Mouse (Mus musculus) layer of hippocampus, adult 9-10 months (tissue): Measurements from ENCODE around the gene Omg.

Source experiments
- DNase-seq: peaks from one replicate; pipeline ENCODE4 v3.0.0; 2022; ENCODE audit warnings: low spot score

The Omg gene

GRCm38 (mm10) chr11:79515798-79516197 lies 11.9 kb upstream of the Omg start:
- no peak for DNase-seq

DNA sequence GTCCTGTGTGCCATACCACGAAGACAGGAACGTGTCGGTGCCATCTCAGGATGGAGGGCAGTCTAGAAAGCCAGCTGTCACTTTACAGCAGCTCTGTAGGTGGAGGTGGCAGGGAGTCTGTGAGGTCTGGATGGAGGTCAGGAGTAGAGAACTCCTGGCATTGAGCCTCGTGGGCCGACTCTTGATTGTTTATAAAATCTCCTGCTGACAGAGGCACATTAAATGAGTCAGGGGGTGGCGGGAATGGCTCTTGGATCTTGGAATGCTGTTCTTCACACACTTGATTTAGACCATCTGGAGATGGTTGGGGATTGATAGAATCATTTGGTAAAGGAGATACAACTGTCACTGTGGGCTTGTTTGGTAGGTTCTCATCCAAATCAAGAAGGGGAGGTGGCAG lies 11.4 kb upstream of the Omg start:
- DNase-seq: no peak

GRCm38 (mm10) chr11:79511970-79512369 lies 8.1 kb upstream of the Omg start:
- DNase-seq: no peak

GRCm38 (mm10) chr11:79504506-79504905 lies 622 bp upstream of the Omg start:
- no peak for DNase-seq

DNA sequence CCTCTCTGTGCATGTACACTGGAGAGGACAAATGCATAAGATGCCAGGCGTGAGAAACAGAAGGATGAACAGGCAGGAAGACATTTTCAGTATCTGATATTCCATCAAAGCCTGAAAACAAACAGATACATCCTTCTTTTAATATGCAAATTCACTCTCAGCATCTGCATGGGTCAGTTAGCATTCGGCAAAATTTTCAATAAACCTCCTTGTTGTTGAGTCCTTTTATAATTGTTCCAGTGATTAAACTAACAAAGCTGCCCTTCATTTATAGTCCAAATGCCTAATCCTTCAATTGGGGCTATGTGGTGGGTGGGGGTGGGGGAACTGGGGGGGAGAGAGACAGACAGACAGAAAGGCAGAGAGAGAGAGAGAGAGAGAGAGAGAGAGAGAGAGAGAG lies 967 bp downstream of the Omg start:
- no peak for DNase-seq

GRCm38 (mm10) chr11:79494976-79495800 lies 8.7 kb downstream of the Omg start:
- DNase-seq: no peak

GRCm38 (mm10) chr11:79484721-79485120 lies 19.2 kb downstream of the Omg start:
- no peak for DNase-seq

GRCm38 (mm10) chr11:79483876-79484528 lies 19.9 kb downstream of the Omg start:
- DNase-seq: no peak

DNA sequence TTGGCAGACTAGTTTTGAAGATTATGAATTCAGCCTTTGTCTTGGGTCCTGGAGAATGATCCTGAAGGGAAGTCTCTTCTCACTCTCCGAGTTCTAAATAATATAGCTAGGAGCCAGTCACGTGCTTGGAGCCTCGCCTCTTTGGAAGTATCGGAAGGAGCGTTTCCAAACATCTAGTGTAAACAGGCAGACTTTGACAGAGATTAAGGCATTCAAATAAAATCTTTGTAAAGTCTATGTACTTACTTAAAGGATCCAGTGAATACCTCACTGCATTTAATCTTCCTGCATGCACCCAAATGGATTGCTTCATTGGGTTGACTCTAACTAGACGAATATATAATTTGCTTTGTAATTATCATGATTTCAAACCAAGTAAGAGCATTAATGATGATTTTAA lies 20.5 kb downstream of the Omg start:
- DNase-seq: no peak

DNA sequence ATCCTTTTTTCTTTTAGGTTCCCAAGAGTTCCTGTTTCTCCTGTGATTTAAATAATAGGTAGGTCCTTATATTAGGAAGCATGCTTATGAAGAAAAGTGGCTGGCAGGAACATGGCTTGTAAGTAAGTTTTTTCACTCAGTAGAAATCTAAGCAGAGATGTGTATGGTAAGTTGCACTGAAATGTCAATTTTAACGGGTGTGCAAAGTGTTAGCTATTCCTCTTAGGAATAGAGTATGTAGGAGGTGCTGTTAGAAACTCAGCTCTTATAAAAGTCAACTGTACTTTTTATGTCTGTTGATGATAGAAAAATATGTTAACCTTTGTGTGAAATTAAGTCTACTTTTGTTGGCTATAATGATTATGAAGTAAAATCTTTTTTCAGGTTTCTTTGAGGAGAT lies 35.8 kb downstream of the Omg start:
- no peak for DNase-seq

DNA sequence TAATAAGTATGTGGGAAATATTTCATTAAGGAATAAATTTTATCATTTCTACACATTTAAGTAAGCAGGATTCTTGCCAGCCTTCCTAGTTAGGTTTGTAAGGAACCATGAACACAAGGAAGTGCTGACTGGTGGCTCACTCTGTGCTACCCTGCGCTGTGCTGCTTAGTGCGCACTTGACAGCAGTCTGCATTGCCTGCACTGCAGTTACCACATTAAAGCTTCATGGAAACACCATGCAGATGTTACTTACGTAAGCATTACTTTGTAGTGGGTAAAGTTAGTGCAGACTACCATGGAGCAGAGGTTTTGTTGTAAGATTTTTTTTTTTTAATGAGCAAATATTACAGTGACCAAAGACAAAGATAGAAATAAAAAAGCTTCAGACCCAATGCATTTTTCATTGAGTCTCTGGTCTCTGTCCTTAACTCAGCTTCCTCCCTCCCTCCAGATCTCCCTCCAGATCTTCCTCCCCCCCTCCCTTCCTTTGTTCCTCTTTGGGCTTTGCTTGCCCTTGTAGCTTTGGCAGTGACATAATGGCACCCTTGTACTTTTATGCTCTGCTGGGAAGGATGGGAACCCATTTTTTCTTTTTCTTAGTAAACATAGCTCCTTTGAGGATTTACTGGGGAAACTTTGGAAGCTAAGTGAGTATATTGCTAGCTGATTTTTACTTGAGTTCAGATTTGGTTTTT lies 43.0 kb downstream of the Omg start:
- DNase-seq: no peak

- no peak for DNase-seq
Observed at GRCm38 (mm10) chr11:79459846-79460245, 44.0 kb downstream of the Omg start.

DNA sequence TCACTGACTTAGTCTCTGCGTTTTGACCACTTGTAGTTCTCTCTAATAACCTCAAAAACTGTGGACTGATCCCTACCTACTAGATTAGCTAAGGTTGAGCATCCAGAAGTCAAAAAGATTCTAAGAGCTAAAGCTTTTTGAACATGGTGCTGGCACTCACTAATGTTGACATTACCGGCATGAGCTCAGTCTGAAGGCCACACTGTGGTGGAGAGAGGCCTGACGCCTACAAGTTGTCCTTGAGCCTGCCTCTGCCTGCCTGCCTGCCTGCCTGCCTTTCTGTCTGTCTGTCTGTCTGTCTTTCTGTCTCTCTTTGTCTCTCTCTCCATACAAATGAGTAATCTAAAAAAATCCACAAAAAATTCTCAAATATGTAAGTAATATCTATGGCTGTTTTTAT lies 46.0 kb downstream of the Omg start:
- no peak for DNase-seq

GRCm38 (mm10) chr11:79452966-79453365 lies 50.9 kb downstream of the Omg start:
- DNase-seq: no peak
